Mouse (Mus musculus) hindbrain, embryonic 13.5 days (tissue): Measurements from ENCODE around the gene Xrn1. TPM values are rescaled to one million over a fixed set of nuclear protein-coding genes. Genes with fewer than 3 reads are reported as not detected.
"Not testable (repeated sequence)": the region's sequence is repeated elsewhere in the genome, so short reads cannot be mapped to it uniquely, and the experiment has no call there.

ENCODE experiments used
- ATAC-seq: fragments of 200-750 bp; cut with Nextera tagmentation; 2 replicates; pipeline ENCODE4 v1.8.0; 2017; ENCODE audit warnings: moderate TSS enrichment; ENCODE audit not compliant: low FRiP score
- H3K27ac ChIP-seq: fragments of 300-500 bp; sonication (generic); 2 replicates; pipeline ENCODE4 v1.5.1; 2015; ENCODE audit warnings: inconsistent platforms, mild to moderate bottlenecking, moderate library complexity
- H3K27me3 ChIP-seq: fragments of 300-500 bp; sonication (generic); 2 replicates; pipeline ENCODE4 v1.6.1; 2015; ENCODE audit warnings: mild to moderate bottlenecking, inconsistent platforms
- H3K36me3 ChIP-seq: fragments of 300-500 bp; sonication (generic); 2 replicates; pipeline ENCODE4 v1.6.1; 2015; ENCODE audit warnings: mild to moderate bottlenecking, inconsistent platforms
- H3K4me1 ChIP-seq: fragments of 300-500 bp; sonication (generic); replicated peaks from 2 replicates; pipeline ENCODE4 v1.6.1; 2015; ENCODE audit warnings: inconsistent platforms
- H3K4me2 ChIP-seq: fragments of 300-500 bp; sonication (generic); 2 replicates; pipeline ENCODE4 v1.6.1; 2015; ENCODE audit warnings: inconsistent platforms, mild to moderate bottlenecking, moderate library complexity
- H3K4me3 ChIP-seq: fragments of 300-500 bp; sonication (generic); 2 replicates; pipeline ENCODE4 v1.5.1; 2015; ENCODE audit warnings: mild to moderate bottlenecking, inconsistent platforms
- H3K9ac ChIP-seq: fragments of 300-500 bp; sonication (generic); 2 replicates; pipeline ENCODE4 v1.6.1; 2015; ENCODE audit warnings: mild to moderate bottlenecking, inconsistent platforms
- H3K9me3 ChIP-seq: fragments of 300-500 bp; sonication (generic); 2 replicates; pipeline ENCODE4 v1.6.1; 2016; ENCODE audit warnings: inconsistent platforms
- WGBS: fragments of 180-500 bp; shearing (Covaris S2); methylation state at CpG from one replicate; pipeline ENCODE4 v1.1.7; 2015; 5-methylcytosine and 5-hydroxymethylcytosine counted together
- polyA plus RNA-seq: library from polyadenylated mRNA; unstranded; fragments of >200 nt; fragmentation: Nextera tagmentation; extraction: Ambion mirVana; gene quantifications from 2 replicates; pipeline ENCODE4 v1.2.1, GENCODE M21; 2015

Gene Xrn1
- polyA plus RNA-seq, result 19.8 and 21.5 TPM in 2 replicates

GRCm38 (mm10) chr9:95954585-95955461 is at the start of gene Xrn1:
TSS of gene Xrn1 (plus strand) at chr9:95954760.
- peaks cover 11% of the 10 kb centered on the region for H3K4me1 ChIP-seq
- 0% methylated on average over 56 of the region's 57 CpGs for WGBS
- peak within 1 kb of the TSS; percentile 91 for H3K27ac ChIP-seq
- ATAC-seq, result peak; percentile 99
- no peaks in the 10 kb centered on the region for H3K9me3 ChIP-seq
- H3K4me2 ChIP-seq, result peak within 1 kb of the TSS; percentile 76
- H3K36me3 ChIP-seq, result peaks cover 10% of the 10 kb centered on the region; the same call in 1 of the 2 replicates
- H3K4me3 ChIP-seq, result peak within 1 kb of the TSS; percentile 100
- peak within 1 kb of the TSS; percentile 92 for H3K9ac ChIP-seq
- H3K27me3 ChIP-seq, result no peaks in the 10 kb centered on the region

- no peak overlapping the region for H3K4me3 ChIP-seq
- H3K27ac ChIP-seq, result no peak overlapping the region
- no peaks in the 10 kb centered on the region for H3K4me1 ChIP-seq
- H3K27me3 ChIP-seq, result no peaks in the 10 kb centered on the region
- no peak for ATAC-seq
- peaks cover 30% of the 10 kb centered on the region for H3K36me3 ChIP-seq
- H3K9ac ChIP-seq, result no peak overlapping the region
- H3K9me3 ChIP-seq, result no peaks in the 10 kb centered on the region
- no peak overlapping the region for H3K4me2 ChIP-seq
Measured at GRCm38 (mm10) chr9:95932855-95933254, 21.7 kb upstream of the Xrn1 start.

- Histone ChIP-seq H3K27ac (no peak overlapping the region), H3K4me1 (peaks cover 11% of the 10 kb centered on the region), H3K9ac (no peak overlapping the region), H3K9me3 (no peaks in the 10 kb centered on the region), H3K27me3 (no peaks in the 10 kb centered on the region), H3K36me3 (peaks cover 7% of the 10 kb centered on the region), H3K4me2 (no peak overlapping the region; the same call in 1 of the 2 replicates), H3K4me3 (no peak overlapping the region)
- ATAC-seq, result no peak
- 81% methylated on average over 4 of the region's 4 CpGs for WGBS
Measured at GRCm38 (mm10) chr9:95953658-95954057, 902 bp upstream of the Xrn1 start.

GRCm38 (mm10) chr9:95954226-95954584 is 355 bp upstream of the Xrn1 start:
- peak; percentile 90 for ATAC-seq
- WGBS, result under 1% methylated on average over 7 of the region's 7 CpGs
- peaks cover 11% of the 10 kb centered on the region for H3K4me1 ChIP-seq
- H3K36me3 ChIP-seq, result peaks cover 5% of the 10 kb centered on the region; the same call in 1 of the 2 replicates
- H3K9ac ChIP-seq, result peak overlapping the region; percentile 92
- H3K27me3 ChIP-seq, result no peaks in the 10 kb centered on the region
- H3K4me3 ChIP-seq, result peak overlapping the region; percentile 100
- H3K4me2 ChIP-seq, result peak overlapping the region; percentile 76
- peak overlapping the region; percentile 91 for H3K27ac ChIP-seq
- H3K9me3 ChIP-seq, result no peaks in the 10 kb centered on the region

GRCm38 (mm10) chr9:95957611-95958010 is 3.1 kb downstream of the Xrn1 start:
- no peaks in the 10 kb centered on the region for H3K27me3 ChIP-seq
- no peak overlapping the region for H3K4me2 ChIP-seq
- no peak overlapping the region for H3K9ac ChIP-seq
- WGBS, result 95% methylated on average over 2 of the region's 2 CpGs
- H3K9me3 ChIP-seq, result no peaks in the 10 kb centered on the region
- no peak for ATAC-seq
- no peak overlapping the region for H3K27ac ChIP-seq
- H3K4me1 ChIP-seq, result peaks cover 11% of the 10 kb centered on the region
- peaks cover 4% of the 10 kb centered on the region; the same call in 1 of the 2 replicates for H3K36me3 ChIP-seq
- H3K4me3 ChIP-seq, result no peak overlapping the region

GRCm38 (mm10) chr9:95958041-95958730 is 3.6 kb downstream of the Xrn1 start:
- Histone ChIP-seq H3K36me3 (peaks cover 4% of the 10 kb centered on the region; the same call in 1 of the 2 replicates), H3K4me1 (peaks cover 11% of the 10 kb centered on the region), H3K9me3 (no peaks in the 10 kb centered on the region), H3K27ac (no peak overlapping the region), H3K4me3 (no peak overlapping the region), H3K27me3 (no peaks in the 10 kb centered on the region), H3K4me2 (no peak overlapping the region), H3K9ac (no peak overlapping the region)
- WGBS, result 95% methylated on average over 7 of the region's 7 CpGs
- no peak for ATAC-seq

GRCm38 (mm10) chr9:95958731-95959105 is 4.2 kb downstream of the Xrn1 start:
- H3K9me3 ChIP-seq, H3K4me1 ChIP-seq, H3K27me3 ChIP-seq, H3K36me3 ChIP-seq, H3K27ac ChIP-seq, ATAC-seq, H3K4me3 ChIP-seq, H3K9ac ChIP-seq, H3K4me2 ChIP-seq: not testable (repeated sequence)
- 95% methylated on average over 2 of the region's 2 CpGs for WGBS

- H3K9me3 ChIP-seq, result no peaks in the 10 kb centered on the region
- H3K27me3 ChIP-seq, result no peaks in the 10 kb centered on the region
- no peak overlapping the region for H3K9ac ChIP-seq
- H3K36me3 ChIP-seq, result peaks cover 6% of the 10 kb centered on the region
- H3K4me2 ChIP-seq, result no peak overlapping the region
- no peak for ATAC-seq
- H3K4me3 ChIP-seq, result no peak overlapping the region
- no peak overlapping the region for H3K27ac ChIP-seq
- H3K4me1 ChIP-seq, result peaks cover 8% of the 10 kb centered on the region
- WGBS, result 84% methylated on average over 6 of the region's 6 CpGs
Measured at GRCm38 (mm10) chr9:95959246-95959645, 4.7 kb downstream of the Xrn1 start.

- no peaks in the 10 kb centered on the region for H3K27me3 ChIP-seq
- no peak for ATAC-seq
- no peak overlapping the region for H3K4me2 ChIP-seq
- H3K27ac ChIP-seq, result no peak overlapping the region
- H3K4me1 ChIP-seq, result peaks cover 8% of the 10 kb centered on the region
- H3K9me3 ChIP-seq, result no peaks in the 10 kb centered on the region
- H3K4me3 ChIP-seq, result no peak overlapping the region
- WGBS, result 93% methylated on average over 3 of the region's 3 CpGs
- peaks cover 12% of the 10 kb centered on the region for H3K36me3 ChIP-seq
- H3K9ac ChIP-seq, result no peak overlapping the region
Measured at GRCm38 (mm10) chr9:95959732-95960428, 5.3 kb downstream of the Xrn1 start.

GRCm38 (mm10) chr9:95961058-95961457 is 6.5 kb downstream of the Xrn1 start:
- ATAC-seq, result no peak
- Histone ChIP-seq H3K36me3 (peaks cover 17% of the 10 kb centered on the region), H3K27ac (no peak overlapping the region), H3K27me3 (no peaks in the 10 kb centered on the region), H3K4me1 (peaks cover 8% of the 10 kb centered on the region), H3K4me2 (no peak overlapping the region), H3K9ac (no peak overlapping the region), H3K9me3 (no peaks in the 10 kb centered on the region), H3K4me3 (no peak overlapping the region)

GRCm38 (mm10) chr9:95964037-95964436 is 9.5 kb downstream of the Xrn1 start:
- no peak overlapping the region for H3K4me3 ChIP-seq
- H3K4me1 ChIP-seq, result no peaks in the 10 kb centered on the region
- H3K27ac ChIP-seq, result no peak overlapping the region
- peaks cover 31% of the 10 kb centered on the region for H3K36me3 ChIP-seq
- H3K9ac ChIP-seq, result no peak overlapping the region
- H3K27me3 ChIP-seq, result no peaks in the 10 kb centered on the region
- no peaks in the 10 kb centered on the region for H3K9me3 ChIP-seq
- H3K4me2 ChIP-seq, result no peak overlapping the region
- WGBS, result 96% methylated on average over 13 of the region's 13 CpGs
- ATAC-seq, result no peak

- no peaks in the 10 kb centered on the region for H3K4me1 ChIP-seq
- no peaks in the 10 kb centered on the region for H3K9me3 ChIP-seq
- H3K36me3 ChIP-seq, result peaks cover 63% of the 10 kb centered on the region
- ATAC-seq, result no peak
- no peak overlapping the region for H3K27ac ChIP-seq
- no peaks in the 10 kb centered on the region for H3K27me3 ChIP-seq
- no peak overlapping the region for H3K4me2 ChIP-seq
- WGBS, result 91% methylated on average over 2 of the region's 2 CpGs
- no peak overlapping the region for H3K9ac ChIP-seq
- no peak overlapping the region for H3K4me3 ChIP-seq
Measured at GRCm38 (mm10) chr9:95978279-95978678, 23.7 kb downstream of the Xrn1 start.
